Mouse (Mus musculus): ENCODE data around the gene Asic5.
A peak's percentile ranks its signal among the peaks of the same experiment; 100 is the strongest.

Asic5 gene

DNA sequence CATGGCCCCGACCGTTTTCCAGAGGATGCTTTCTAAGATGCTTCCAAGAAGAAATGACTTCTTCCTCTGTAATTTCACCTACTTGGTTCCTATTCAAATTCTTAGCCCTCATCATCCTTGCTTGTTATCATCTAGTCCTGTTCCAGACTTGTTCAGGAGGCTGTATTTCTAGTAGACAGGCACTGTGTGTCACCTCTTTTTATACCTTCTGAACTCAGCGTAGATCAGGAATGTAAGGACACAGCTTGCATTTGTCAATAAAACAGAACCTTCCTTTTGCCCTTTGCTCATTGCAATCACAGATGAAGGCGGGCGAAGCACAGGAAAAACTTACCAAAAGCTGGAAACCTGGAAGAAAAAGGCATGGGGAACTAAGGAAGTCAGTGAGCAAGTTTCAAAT lies at the start of gene Asic5:
Gene Asic5, plus strand, starts transcription at position 301 of the 400 bp plus-strand sequence.
- DNase-seq = no peak

DNA sequence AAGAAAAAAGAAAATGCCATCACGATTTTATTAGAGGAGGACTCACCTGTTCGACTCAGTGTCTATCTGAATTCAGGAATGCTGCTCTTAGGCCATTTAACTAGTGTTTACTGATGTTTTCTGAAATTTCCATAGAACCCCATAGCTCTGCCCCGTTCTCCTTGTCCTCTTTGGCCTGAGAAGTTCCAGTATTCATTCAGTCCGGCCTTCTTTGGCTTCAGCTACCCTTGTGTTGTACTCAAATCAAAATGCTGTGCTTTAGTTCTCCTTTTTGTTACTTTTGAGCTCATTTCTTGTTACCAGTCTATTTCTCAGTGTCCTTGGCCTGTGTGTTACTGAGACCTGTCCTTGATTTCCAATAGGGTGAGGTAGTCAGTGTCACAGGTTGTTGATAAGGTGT lies 48.7 kb upstream of the Asic5 start:
- no peak for DNase-seq

DNA sequence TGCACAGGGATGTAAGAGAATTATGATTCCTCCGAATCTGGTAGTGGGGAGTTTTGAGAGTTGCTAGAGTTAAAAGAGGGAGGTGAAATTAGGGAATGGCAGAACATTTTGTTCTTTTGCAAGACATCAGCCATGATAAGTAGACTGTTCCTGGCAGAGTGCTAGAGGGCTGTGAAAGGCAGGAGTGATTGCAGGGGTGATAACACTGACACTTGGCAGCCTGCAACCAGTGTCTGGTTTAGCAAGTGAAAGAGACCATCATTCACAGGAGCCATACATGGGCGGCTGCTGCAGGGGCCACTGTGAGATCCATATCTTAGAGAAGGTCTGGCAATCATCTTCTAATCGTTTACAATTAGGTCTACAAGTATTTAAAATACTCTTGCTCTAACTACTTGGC lies 43.2 kb upstream of the Asic5 start:
- no peak for DNase-seq

DNA sequence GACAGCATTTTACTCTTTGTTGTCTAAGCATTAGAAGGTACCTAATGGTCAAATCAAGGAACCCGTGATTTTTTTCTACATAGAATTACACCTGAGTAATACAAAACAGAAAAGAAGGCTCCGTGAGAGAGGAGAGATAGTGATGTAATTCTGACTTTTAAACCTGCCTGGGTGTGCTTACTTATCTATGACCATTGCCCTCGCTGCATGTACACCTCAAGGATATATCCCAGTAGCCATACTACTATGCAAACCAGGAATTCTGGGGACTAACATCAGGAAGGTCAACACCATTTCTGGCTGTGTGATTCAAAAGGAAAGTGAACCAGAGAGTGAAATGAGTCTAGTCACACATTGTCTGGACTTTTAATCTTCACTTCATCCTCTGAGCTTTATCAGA lies 39.7 kb upstream of the Asic5 start:
- no peak for DNase-seq

DNA sequence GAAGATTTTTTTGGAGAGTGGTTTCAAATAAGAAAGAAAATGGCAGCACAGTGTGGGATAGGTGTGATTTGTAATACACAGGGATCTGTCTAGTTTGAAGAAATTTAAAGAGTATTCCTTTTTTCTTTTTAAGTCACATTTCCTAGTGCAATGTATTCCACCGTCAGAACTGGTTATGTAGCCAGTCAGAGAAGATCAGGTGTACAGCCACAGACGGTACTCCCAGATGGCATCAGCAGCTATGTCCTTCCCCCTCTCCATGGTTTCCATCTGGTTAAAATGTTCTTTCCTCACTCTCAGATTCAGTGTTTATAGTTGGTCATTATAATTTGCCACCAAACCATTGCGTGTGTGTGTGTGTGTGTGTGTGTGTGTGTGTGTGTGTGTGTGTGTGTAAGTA lies 39.0 kb upstream of the Asic5 start:
- DNase-seq = peak; percentile 48

DNA sequence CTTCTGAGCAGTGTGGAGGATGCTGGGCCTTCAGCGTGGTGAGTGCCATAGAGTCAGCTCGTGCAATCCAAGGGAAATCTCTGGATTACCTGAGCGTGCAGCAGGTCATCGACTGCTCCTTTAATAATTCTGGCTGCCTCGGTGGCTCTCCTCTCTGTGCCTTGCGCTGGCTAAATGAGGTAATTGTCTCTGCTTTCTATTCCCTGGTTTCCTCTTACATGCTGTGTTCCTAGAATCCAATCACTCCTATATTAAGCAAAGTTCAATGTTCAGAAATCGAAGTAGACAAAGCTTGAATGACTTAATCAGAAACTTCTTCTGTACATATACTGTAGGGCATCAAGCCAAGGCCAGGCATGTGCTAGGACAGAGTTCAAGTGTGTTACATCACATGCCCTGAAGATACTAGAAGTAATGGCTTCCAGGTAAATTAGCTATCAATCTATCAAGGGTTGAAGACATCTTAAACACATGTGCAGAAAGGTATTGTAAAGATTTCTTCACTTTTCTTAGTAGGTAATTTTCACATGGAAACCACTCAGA lies 37.2 kb upstream of the Asic5 start:
- DNase-seq = no peak

DNA sequence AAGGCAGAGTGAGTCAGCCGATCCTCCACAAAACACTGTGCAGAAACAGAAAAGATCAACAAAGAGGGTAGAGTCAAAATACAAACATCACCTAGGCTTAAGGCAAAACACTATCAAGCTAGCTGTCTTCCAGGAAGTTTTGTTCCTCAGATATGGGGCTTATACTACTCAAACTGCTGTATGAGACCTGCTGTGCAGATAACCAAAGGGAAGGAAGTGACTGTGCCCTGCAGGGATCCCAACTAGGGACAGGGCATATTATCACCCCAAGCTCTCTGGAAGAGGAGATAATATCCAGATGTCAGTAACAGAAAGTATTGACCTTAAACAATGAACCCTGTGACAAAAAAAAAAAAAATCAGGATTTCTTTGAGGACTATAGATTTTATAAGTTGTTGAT lies 33.0 kb upstream of the Asic5 start:
- DNase-seq = no peak

DNA sequence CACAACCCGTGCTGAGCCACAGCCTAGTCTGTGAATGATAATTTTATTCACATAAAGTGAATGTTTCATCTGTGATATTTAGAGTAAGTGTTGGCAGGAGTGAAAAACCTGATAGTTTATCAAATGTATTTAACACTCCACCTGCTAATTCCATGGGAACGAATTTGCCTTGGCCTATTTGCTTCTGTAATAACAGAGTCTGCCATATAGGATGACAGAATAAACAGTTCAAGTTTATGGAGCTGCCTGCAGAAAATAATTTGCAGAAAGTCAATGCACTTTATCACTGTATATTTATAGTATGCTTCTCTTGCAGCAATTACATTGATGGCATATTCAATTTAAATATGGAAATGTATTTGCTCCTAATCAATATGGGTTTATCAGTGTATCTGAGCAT lies 30.3 kb upstream of the Asic5 start:
- DNase-seq = no peak

DNA sequence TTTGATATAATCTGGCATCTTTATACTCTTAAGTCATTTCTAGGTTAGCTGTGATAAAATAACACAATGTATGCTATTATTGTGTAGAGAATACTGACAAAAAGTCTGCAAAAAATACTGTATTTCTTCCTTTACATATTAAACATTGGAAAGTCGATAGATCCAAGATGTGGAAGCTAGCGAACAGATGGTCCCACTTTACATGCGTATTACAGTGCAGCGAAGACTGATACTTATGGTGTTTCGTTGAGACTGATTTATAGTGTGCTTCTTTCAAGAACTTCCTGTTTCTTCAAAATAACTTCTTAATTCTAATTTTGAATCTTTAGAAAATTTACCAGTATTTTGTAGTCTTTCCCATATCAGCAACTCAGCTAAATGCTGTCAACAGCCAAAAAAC lies 24.6 kb upstream of the Asic5 start:
- no peak for DNase-seq

DNA sequence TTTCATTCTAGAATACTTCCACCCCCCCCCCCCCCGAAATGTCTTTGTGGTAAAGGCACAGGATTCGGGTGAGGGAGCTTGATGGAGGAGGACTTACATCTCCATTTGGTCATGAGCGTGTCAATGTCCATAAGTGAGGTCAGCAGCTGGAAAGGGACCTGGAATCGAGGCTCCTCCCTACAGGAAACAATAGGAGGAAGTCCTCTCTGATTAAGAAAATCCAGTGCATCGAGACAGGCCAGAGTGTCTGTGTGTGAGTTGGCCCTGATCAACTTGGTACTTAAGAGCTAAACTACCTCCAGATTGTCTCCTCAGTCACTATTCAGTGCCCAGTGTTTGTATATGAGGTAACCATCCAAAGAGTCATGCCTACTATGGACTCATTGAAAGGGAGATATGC lies 20.8 kb upstream of the Asic5 start:
- DNase-seq = no peak

DNA sequence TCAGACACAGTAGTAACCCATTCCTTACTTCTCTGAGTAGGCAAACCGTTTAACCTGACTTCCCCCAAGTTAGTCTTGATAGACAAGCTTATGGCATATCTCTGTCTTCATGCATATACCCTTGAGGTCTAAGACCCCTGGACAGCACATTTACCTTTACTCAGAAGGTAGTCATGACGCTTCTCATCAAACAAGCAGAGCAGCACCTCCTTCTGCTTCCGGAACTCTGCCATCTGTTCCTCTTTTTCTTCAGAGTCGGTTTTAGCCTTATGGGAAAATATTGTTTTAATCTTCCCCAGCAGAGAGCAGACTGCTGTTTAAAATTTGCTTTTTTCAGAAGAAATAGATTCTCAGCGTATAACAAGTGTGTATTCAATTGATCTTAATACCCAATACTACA lies 18.3 kb upstream of the Asic5 start:
- no peak for DNase-seq

DNA sequence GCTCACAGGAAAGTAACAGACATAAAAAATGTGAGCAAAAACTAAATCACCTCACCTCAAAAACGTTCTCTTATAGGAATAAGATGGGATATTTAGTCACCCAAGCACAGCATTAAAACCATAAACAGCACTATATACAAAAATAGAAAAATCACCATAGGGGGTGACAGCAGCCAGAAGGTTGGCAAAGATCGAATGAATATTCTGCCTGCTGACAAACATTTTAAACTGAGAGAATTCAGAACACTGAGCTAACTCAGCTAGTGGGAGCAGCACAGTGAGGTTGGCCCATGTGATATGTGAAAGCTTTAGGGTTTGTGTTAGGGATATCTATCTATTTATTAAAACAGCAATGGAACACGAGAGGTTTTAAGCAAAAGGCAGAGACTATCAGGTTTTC lies 17.5 kb upstream of the Asic5 start:
- DNase-seq = peak; percentile 40

DNA sequence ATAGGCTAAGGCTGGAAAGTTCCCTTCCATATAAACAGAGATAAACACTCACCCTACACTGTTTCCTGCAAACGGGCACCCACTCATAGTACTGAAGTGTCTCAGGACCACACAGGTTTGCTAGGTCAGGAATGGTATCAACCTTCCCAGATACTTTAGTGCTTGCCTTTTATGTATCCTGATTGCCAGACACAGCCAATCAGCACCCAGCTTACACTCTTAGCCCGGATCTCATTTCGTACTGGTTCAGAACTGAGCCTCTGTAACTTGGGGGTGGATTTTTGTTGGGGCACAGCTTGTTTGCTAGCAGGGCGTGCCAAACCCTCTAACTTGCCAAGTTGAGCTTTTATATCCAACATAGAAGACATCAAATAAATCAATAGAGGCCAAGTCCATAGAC lies 6.5 kb upstream of the Asic5 start:
- peak; percentile 71 for DNase-seq

DNA sequence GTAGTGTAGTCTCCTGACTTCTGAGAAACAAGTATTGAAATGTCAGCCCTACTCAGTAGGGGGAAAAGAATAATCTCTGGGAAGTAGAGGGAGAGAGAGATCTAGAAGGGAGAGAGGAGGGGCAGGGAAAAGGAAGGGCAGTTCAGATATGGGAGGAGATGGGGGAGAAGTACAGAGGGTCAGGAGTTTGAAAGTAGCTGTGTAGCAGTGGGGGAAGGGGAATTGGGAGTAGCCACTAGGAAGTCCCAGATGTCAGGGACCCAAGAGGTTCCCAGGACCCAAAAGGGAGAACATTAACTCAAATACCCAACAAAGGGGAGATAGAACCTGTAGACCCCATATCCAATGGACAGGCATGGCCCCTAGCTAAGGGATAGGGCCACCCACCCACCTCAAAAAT lies 6.0 kb upstream of the Asic5 start, which contains the start of gene Tdo2:
Gene Tdo2, minus strand, starts transcription at position 101 of the 400 bp plus-strand sequence.
- no peak for DNase-seq

DNA sequence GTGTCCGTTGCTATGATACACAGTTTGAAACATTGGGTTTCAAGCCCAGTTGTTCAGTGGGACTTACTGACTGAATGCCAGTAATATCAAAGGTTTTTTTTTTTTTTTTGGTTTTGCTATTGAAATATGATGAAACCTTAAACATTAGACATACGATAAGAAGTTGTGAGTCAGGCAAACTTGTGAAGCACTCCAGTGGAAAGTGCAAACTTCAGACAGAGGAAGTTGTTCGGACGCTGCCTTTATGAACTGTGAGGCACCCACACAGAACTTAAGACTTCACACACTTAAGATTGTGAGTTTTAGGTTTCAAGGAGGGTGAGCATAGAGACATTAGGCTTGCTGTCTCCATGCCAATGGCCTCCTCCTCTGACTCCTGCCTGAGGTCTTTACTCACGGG lies 514 bp upstream of the Asic5 start:
- no peak for DNase-seq

DNA sequence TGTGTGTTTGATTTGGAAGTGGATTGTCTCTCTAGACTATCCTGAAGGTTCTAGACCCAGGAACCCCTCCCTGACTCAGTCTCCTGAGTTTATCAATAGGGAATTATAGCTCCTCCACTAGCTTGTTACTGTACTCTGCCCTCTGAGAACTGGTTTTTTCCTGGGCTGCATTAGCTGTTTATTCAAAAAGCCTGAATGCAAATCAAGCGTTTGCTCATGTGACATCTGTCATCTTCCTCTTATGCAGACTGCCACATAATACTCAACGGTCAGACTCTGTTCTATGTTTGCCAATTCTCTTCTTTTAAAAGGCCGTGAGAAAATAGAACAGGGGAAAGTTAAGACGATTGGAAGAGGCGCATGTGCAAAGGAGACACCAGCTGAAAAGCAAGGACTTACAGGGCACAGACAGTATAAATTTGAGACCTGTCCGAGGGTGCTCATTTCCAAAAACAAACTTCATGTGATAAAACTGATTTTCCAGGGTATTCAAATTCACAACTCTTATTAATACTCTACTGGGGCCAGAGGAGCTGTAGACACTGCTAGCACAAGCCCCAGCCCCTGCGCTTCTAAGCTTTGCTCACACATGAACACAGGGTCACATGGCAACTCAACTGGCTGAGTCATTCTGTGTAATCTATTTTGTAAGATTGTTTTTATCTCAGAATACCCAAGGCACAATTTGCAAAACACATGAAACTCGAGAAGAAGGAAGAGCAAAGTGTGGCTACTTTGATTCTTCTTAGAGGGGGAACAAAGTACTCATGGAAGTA lies 1.2 kb downstream of the Asic5 start:
- no peak for DNase-seq

DNA sequence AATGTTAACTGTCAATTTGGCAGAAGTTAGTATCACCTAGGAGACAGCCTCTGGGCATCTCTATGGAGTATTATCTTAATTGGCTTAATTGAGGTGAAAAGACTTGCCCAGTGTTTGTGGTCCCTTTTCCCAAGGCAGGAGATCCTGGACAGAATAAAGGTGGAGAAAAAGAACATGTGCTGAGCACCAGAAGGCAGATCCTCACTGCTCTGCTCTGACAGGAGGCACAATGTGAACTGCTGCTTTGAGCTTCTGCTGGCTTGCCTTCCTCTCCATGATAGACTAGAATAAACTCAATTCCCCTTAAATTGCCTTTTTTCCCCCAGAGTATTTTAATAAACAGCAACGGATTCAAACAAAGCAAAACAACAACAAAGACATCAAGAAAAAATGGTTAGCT lies 3.0 kb downstream of the Asic5 start:
- DNase-seq = peak; percentile 34

DNA sequence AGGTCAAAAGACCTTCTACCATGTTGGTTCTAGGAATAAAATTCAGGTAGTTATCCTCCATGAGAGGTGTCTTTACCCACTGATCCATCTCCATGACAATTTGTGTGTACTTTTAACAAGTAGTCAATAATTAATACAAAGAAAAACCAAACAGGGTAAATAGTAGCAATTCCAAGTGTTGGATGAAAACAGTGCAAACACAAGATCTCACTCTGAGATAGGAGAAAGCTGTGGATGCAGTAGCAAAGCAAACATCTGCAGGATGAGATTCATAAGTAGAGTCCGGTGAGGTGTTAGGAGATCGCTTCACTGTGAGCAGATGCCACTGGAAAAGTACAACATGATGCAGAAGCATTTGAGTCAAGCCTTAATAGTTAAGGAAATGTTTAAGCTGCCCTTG lies 4.0 kb downstream of the Asic5 start:
- no peak for DNase-seq

DNA sequence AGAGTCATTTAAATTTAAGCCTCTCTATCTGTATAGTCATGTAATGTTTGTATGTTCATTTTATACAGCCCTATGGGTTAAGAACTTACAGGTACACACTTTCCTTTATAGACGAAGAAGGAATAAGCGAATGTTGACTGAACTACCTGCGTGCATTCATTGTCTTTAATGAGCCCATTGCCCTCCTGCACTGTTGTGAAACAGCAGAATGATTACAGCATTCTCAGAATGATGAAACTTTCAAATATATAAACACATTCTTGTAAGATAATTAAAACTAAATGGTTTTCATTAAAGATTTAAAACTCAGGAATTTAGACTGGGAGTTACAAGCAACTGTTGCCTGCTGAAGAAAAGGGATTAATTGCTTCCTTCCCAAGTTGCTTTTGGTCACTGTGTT lies 5.5 kb downstream of the Asic5 start:
- no peak for DNase-seq

DNA sequence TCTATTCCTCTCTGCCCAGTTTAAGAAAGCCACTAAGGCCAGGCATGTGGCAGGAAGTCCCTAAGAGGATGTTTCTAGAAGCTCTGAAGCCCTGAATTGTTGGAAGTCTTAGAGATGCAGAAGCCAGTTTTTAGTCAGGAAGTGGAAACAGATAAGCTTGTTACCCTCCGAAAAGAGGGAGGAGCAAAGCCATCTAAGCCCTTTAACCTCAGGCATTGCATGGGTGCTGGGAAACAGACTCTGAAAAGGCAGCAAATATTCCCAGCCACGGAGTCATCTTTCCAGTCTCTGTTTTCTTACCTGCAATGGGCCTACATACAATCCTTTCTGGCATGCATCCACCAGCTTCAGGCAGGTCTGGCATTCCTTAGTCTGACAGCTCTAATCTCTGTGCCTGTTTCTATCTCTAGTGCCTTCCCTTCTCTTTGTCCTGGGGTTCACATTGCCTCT lies 7.6 kb downstream of the Asic5 start:
- DNase-seq = no peak

DNA sequence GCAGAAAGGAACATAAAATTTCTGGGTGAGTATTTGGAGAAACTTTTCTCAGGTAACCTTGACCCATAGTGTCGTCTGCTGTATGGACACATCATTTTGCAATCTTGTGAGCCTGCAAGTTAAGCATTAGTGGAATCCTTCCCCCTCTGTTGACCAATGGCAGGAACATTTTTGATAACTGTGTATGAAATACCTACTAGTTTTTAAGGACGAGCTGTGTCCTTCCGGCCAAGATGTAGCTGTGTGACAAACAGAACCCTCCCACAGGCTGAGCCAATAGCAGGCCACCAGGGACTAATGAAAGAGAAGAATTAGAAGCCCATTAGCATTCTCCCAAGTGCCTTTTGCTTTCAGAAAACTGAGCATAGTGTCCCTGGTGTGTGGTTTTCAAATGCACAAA lies 8.4 kb downstream of the Asic5 start:
- DNase-seq = no peak

DNA sequence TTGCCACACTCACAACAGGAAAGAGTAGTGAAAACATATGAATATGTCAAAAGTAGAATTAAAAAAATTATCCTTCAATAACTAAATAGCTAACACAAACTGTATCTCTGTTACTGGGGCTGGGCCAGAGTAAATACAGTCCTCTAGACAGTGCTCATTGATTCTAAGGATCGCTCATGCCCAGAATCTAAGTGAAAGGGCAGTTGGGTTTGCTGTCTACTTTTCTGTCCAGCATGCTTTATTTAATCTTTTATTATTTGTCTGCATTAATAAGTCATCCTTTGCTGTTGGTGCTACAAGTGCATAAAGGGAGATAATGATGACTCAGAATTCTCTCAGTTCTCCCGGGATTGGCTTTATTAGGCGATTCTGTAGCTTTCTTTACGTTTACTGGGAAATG lies 13.3 kb downstream of the Asic5 start:
- DNase-seq = no peak

DNA sequence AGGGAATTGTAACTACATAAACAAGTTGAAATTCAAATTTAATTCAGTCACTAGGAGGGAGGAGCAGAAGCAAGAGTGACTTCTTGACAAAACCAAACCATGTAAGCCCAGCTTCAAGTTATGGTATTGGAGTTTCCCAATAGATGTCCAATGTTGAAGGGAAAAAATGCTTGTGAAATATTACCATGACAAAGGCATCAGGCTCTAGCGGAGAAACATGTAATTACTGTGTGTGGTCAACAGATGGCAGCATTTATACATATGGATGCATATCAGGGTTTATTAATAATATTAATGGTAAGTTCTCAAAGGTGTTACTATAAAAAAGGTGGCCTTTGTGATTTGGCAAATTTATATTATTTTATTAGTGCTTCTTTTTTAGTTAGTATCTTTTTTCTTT lies 13.9 kb downstream of the Asic5 start:
- DNase-seq = peak; percentile 45

DNA sequence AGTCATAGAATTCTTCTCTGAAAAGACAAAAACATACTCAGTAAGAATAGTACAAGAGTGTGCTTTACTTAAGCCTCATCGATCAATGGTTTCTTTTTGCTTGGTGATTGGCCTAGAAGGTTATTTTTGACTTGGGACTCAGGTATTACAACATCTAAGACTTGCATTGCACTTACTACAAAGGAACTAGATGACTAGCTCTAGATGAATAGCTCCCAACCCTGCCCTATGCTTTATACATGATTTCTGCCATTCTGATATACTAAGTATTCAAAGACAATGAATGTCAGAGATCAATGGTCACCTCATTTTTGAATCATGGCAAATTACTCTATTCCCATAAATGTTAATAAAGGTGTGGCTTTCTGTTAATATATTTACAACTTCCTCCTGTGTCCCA lies 24.9 kb downstream of the Asic5 start:
- no peak for DNase-seq

DNA sequence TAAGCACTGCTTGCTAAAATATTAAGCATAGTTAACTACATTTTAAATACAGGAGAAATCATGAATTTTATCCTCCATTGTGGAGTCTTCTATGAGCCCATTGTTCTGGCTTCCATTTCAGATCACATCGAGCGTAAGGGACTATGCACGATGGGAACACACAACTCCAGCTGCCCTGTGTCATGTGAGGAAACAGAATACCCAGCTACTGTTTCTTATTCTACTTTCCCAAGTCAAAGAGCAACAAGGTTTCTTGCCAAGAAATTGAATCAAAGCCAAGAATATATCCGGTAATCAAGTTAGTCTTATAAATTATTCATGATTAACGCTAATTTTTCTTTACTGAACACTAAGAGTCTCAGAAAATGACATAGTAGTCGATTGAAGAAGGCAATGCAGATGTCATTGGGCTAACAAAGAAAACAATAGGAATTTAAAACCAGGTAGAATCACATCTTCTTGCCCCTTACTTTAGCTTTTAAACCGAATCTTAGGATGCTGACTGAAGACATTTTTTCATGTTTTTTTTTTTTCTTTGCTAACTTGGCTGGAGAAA lies 32.1 kb downstream of the Asic5 start:
- DNase-seq = no peak
